8 mouse cellular contexts compared by ENCODE assay signal in the genomic region with DNA sequence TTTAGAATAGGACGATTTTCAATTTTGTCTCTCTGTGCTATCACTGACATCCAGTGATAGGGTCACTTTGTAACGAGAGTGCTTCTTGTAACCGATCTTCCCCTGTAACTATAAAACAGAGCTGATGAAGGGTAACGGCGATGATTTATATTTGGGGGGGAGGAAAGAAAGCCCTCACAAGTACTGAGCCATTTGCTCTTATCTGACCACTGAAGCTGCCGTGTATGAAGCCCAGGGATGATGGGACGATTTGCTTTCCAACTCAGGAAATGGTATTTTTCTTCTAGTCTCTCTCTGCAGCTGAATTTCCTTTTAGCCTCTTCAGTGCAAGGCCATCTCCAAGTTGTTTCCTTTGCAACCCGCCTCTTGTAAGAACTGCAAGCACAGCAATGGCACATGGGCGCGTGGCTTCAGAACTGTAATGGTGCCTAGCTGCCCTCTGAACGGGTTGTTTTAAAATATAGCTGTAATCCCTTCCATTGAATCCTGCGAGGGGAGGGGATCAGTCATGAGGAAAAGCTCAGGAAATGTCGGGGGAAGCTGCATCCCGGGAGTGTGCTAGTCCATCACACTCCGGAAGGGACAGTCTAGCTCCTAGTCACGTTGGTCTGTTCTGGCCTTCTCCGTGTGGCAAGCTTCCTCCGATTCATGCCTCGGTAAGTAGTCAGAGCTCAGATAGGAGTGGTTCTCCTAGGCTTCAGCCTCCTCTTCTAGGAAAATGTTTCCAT.
DNase-seq lines count a peak whose midpoint lies in the region; ATAC-seq and TF ChIP-seq lines count a peak whose summit lies in the region.

No protein-coding gene starts in this region.

- peak overlapping the region; percentile 9; the same call in 1 of the 2 replicates for H3K9ac ChIP-seq in lung, embryonic 16.5 days (ENCODE audit: low read length)

- TF ChIP-seq CTCF in kidney, adult 2 months (conservative IDR thresholded peaks at IDR 0.05; ENCODE audit: insufficient read depth, insufficient read length, low read depth, low read length) = no peak

- TF ChIP-seq POLR2A in kidney, adult 2 months (IDR thresholded peaks at IDR 0.05; ENCODE audit: low read depth, low read length) = no peak

- peak; percentile 88 for ATAC-seq in lung, embryonic 16.5 days (ENCODE audit: low read depth)
- no peak for ATAC-seq in inflammation-experienced regulatory T-cells, adult 6 months

- peak overlapping the region; percentile 83 for H3K27ac ChIP-seq in kidney, adult 2 months (ENCODE audit: insufficient read depth, low read depth, low read length)
- H3K27ac ChIP-seq in lung, embryonic 16.5 days (ENCODE audit: low read length) = peak overlapping the region; percentile 84

- 10% methylated on average over 19 of the region's 19 CpGs for WGBS in kidney, adult 2 months
- 56% methylated on average over 19 of the region's 19 CpGs for WGBS in lung, embryonic 16.5 days

- no peaks in the 10 kb centered on the region for H3K27me3 ChIP-seq in kidney, adult 2 months (replicated peaks; ENCODE audit: control insufficient read depth, insufficient read depth, low read length)
- no peaks in the 10 kb centered on the region for H3K27me3 ChIP-seq in lung, embryonic 16.5 days (ENCODE audit: control insufficient read depth, insufficient read depth, low read depth, low read length)

- no peaks in the 10 kb centered on the region for H3K4me1 ChIP-seq in kidney, adult 2 months (ENCODE audit: control insufficient read depth, insufficient read depth, low read length)
- H3K4me1 ChIP-seq in lung, embryonic 16.5 days (replicated peaks; ENCODE audit: control insufficient read depth, insufficient read depth, low read length) = no peaks in the 10 kb centered on the region; the same call in 1 of the 2 replicates

- peak; percentile 6 for DNase-seq in ovary, postnatal 36 days (ENCODE audit: low spot score)
- no peak for DNase-seq in ovary, postnatal 10 days (ENCODE audit: low spot score)
- peak; percentile 87 for DNase-seq in kidney, adult 2 months
- peak; percentile 33 for DNase-seq in yolk sac, embryonic 10.5 days (ENCODE audit: low spot score)
- DNase-seq in right cerebral cortex, postnatal 10 days (ENCODE audit: low spot score in 2 of 2) = no peak
- no peak for DNase-seq in spleen, adult 18-20 months

- peak overlapping the region; percentile 28 for H3K4me2 ChIP-seq in lung, embryonic 16.5 days (ENCODE audit: low read depth, low read length)

- peak overlapping the region; percentile 22; the same call in 1 of the 2 replicates for H3K4me3 ChIP-seq in kidney, adult 2 months (ENCODE audit: insufficient read depth, low read depth, low read length)
- peak overlapping the region; percentile 5; the same call in 1 of the 2 replicates for H3K4me3 ChIP-seq in lung, embryonic 16.5 days (ENCODE audit: low read length)

- H3K36me3 ChIP-seq in kidney, adult 2 months (ENCODE audit: control insufficient read depth, insufficient read depth, low read length) = no peaks in the 10 kb centered on the region
- H3K36me3 ChIP-seq in lung, embryonic 16.5 days (ENCODE audit: control insufficient read depth, insufficient read depth, low read length) = no peaks in the 10 kb centered on the region

- no peaks in the 10 kb centered on the region for H3K9me3 ChIP-seq in lung, embryonic 16.5 days (ENCODE audit: control insufficient read depth, low read length)

Comparison
In these comparisons a context has a peak if more than half of its experiments do, and no peak if none do; other contexts are left out.
1. DNase-seq: peak in ovary, postnatal 36 days (single experiment), kidney, adult 2 months (single experiment) and yolk sac, embryonic 10.5 days (single experiment); none in ovary, postnatal 10 days (single experiment), right cerebral cortex, postnatal 10 days (0 of 2) and spleen, adult 18-20 months (0 of 2).